Mouse (Mus musculus) heart, postnatal 0 days (tissue): ENCODE results near the gene Dach1. TPM values are rescaled to one million over a fixed set of nuclear protein-coding genes. Genes with fewer than 3 reads are reported as not detected.

Source experiments
- ATAC-seq: fragments of 200-750 bp; cut with Nextera tagmentation; 2 replicates; pipeline ENCODE4 v1.8.0; 2017; ENCODE audit warnings: low read depth, moderate number of reproducible peaks, moderate library complexity; ENCODE audit not compliant: insufficient read depth
- DNase-seq: peaks from one replicate; pipeline ENCODE4 v3.0.0-alpha.2; 2016; ENCODE audit warnings: low spot score
- H3K27ac ChIP-seq: fragments of 300-500 bp; sonication (generic); 2 replicates; pipeline ENCODE4 v1.5.1; 2014; ENCODE audit warnings: low read depth, mild to moderate bottlenecking
- H3K27me3 ChIP-seq: fragments of 300-500 bp; sonication (generic); 2 replicates; pipeline ENCODE4 v1.6.1; 2014; ENCODE audit warnings: low read length, mixed read lengths; ENCODE audit not compliant: control insufficient read depth, insufficient read depth
- H3K36me3 ChIP-seq: fragments of 300-500 bp; sonication (generic); replicated peaks from 2 replicates; pipeline ENCODE4 v1.6.1; 2014; ENCODE audit warnings: low read length, mixed read lengths; ENCODE audit not compliant: control insufficient read depth, insufficient read depth
- H3K4me1 ChIP-seq: fragments of 300-500 bp; sonication (generic); 2 replicates; pipeline ENCODE4 v1.6.1; 2014; ENCODE audit warnings: antibody characterized with exemption; ENCODE audit not compliant: control insufficient read depth, insufficient read depth
- H3K4me2 ChIP-seq: fragments of 300-500 bp; sonication (generic); 2 replicates; pipeline ENCODE4 v1.6.1; 2014; ENCODE audit warnings: low read depth, mild to moderate bottlenecking, low read length, moderate library complexity
- H3K4me3 ChIP-seq: fragments of 300-500 bp; sonication (generic); 2 replicates; pipeline ENCODE4 v1.5.1; 2014; ENCODE audit warnings: low read depth, low read length
- H3K9ac ChIP-seq: fragments of 300-500 bp; sonication (generic); replicated peaks from 2 replicates; pipeline ENCODE4 v1.6.1; 2014; ENCODE audit warnings: low read depth, low read length, mixed read lengths
- H3K9me3 ChIP-seq: fragments of 300-500 bp; sonication (generic); replicated peaks from 2 replicates; pipeline ENCODE4 v1.6.1; 2016; ENCODE audit warnings: low read length; ENCODE audit not compliant: control insufficient read depth
- CTCF ChIP-seq: IDR thresholded peaks from 2 replicates; pipeline ENCODE4 v1.5.1; 2016; ENCODE audit warnings: antibody characterized with exemption, control low read depth, low read depth
- EP300 ChIP-seq: IDR thresholded peaks from 2 replicates; pipeline ENCODE4 v1.6.1; 2016; ENCODE audit warnings: antibody characterized with exemption, low read depth
- WGBS: fragments of 180-500 bp; shearing (Covaris S2); extraction: QIAGEN DNeasy Blood & Tissue Kit; methylation state at CpG from one replicate; pipeline ENCODE4 v1.1.7; 2014; 5-methylcytosine and 5-hydroxymethylcytosine counted together
- polyA plus RNA-seq: library from polyadenylated mRNA; unstranded; fragments of >200 nt; fragmentation: Nextera tagmentation; extraction: Ambion mirVana; gene quantifications from 2 replicates; pipeline ENCODE4 v1.2.1, GENCODE M21; 2015
- total RNA-seq: library from RNA; depleted of rRNA; stranded (reverse); fragments of >200 nt; gene quantifications from 2 replicates; pipeline ENCODE4 v1.2.3, GENCODE M21; 2014; ENCODE audit warnings: low replicate concordance

The Dach1 gene
- total and polyA plus RNA-seq, 2 experiments from 2014 or later = 1.6 TPM

DNA sequence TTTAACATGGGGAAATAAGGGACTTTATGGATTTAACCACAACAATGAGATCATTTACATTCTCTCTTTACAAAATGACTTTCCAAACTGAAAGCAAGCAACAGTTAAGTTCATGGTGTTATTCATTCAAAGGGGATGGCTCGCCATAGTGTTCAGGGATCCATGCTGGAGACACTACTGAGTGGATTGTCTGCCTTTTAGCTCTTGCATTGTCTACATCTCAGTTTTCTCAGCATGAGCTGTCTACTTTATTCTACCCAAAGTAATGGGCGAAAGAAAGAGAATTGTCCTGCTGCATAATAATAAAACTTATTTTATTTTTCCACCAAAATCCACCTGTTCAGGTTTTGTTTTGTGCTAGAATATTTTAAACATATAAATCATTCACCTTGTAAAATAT lies 121.2 kb downstream of the Dach1 start:
- Histone ChIP-seq H3K36me3 (no peaks in the 10 kb centered on the region), H3K27me3 (no peaks in the 10 kb centered on the region), H3K4me3 (no peak overlapping the region), H3K9ac (no peak overlapping the region), H3K4me2 (no peak overlapping the region), H3K27ac (no peak overlapping the region), H3K9me3 (no peaks in the 10 kb centered on the region), H3K4me1 (no peaks in the 10 kb centered on the region)
- ATAC-seq (no peak), DNase-seq (no peak)
- TF ChIP-seq CTCF (no peak), EP300 (no peak)
- 80% methylated on average over 2 of the region's 2 CpGs for WGBS

DNA sequence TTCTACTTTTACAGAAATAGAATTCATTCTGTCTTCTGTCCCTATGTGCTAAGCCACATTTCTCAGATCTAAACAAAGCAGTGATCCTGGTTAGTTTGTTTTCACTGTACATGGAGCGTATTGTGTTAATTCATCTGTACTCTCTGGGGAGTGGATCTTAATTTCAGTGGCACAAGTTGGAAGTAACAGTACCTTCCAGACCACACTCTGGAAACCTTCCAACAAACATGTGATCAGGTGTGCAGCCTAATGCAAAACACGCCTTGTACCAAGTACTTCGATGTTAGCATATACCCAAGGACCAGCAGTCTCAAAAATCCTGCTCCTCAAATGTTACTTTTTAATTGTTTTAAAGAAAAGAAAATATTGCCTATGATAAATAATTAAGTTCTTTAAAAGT lies 121.9 kb downstream of the Dach1 start:
- no peak overlapping the region for H3K4me3 ChIP-seq
- no peaks in the 10 kb centered on the region for H3K9me3 ChIP-seq
- H3K36me3 ChIP-seq = no peaks in the 10 kb centered on the region
- 82% methylated on average over 3 of the region's 3 CpGs for WGBS
- DNase-seq = no peak
- ATAC-seq = no peak
- no peak overlapping the region for H3K4me2 ChIP-seq
- H3K27me3 ChIP-seq = no peaks in the 10 kb centered on the region
- TF ChIP-seq EP300 (no peak), CTCF (no peak)
- H3K4me1 ChIP-seq = no peaks in the 10 kb centered on the region
- no peak overlapping the region for H3K9ac ChIP-seq
- no peak overlapping the region for H3K27ac ChIP-seq

DNA sequence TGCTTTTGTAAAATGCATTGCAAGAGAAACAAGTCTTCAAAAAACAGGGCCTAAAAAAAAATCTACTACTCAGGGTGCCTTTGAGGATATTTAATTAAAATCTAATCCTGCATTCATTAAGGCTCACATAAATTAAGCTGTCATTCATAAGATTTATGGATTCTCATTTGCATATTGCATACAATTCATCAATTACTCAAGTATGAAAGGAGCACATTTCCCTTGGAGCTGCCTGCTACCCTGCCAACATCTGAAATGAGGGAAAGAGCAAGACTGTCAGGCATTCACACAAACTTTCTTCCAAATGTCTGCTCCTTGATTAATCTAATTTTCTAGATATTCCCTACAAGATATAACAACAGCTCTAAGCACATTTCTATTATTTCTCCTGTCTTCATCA lies 122.6 kb downstream of the Dach1 start:
- Histone ChIP-seq H3K9ac (no peak overlapping the region), H3K9me3 (no peaks in the 10 kb centered on the region), H3K4me2 (no peak overlapping the region), H3K4me1 (no peaks in the 10 kb centered on the region), H3K27ac (no peak overlapping the region), H3K27me3 (no peaks in the 10 kb centered on the region), H3K4me3 (no peak overlapping the region), H3K36me3 (no peaks in the 10 kb centered on the region)
- DNase-seq = no peak
- TF ChIP-seq EP300 = no peak
- TF ChIP-seq CTCF = no peak
- ATAC-seq = no peak

DNA sequence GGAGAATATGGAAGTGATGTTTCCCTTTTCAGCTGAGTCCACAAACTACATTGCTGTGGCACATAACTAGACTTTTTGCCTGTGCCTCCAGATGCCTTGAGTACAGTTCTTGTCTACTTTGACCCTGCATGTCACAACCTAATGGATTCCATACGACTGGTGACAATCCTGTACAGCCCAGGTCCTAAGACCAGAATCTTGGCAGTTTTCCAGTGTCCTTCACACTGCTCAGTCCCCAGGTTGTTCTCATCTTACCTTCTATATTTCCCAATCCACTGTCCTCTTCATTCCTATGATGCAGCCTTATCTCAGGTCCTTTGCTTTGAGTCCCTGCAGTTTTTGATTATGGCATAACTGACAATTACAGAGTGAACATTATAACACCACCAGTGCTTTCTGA lies 131.0 kb downstream of the Dach1 start:
- no peaks in the 10 kb centered on the region for H3K9me3 ChIP-seq
- WGBS = 12% methylated on average over 1 of the region's 1 CpGs
- H3K27ac ChIP-seq = no peak overlapping the region
- H3K9ac ChIP-seq = no peak overlapping the region
- H3K27me3 ChIP-seq = no peaks in the 10 kb centered on the region
- H3K4me1 ChIP-seq = no peaks in the 10 kb centered on the region
- H3K36me3 ChIP-seq = no peaks in the 10 kb centered on the region
- no peak for TF ChIP-seq EP300
- TF ChIP-seq CTCF = no peak
- no peak for ATAC-seq
- H3K4me2 ChIP-seq = no peak overlapping the region
- DNase-seq = no peak
- no peak overlapping the region for H3K4me3 ChIP-seq

DNA sequence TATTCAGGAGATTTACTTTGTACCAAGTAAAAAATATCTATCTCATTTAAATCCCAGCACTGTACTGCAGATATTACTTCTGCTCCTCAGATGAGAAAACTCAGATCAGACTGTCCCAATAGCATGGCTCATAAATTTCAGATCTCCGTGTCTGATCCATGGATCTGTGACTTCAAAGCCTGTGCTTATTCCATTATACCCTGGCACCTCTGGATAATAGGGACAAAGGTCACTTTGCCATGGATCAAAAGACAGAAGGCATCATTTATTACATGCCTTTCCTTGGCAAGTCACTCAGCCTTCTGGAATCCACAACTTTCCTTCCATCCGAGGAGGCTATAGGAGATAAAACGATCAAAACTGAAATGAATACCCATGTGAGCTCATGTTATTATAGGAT lies 132.4 kb downstream of the Dach1 start:
- no peak overlapping the region for H3K27ac ChIP-seq
- H3K36me3 ChIP-seq = no peaks in the 10 kb centered on the region
- H3K4me3 ChIP-seq = no peak overlapping the region
- WGBS = 78% methylated on average over 3 of the region's 3 CpGs
- no peak for DNase-seq
- no peaks in the 10 kb centered on the region for H3K9me3 ChIP-seq
- no peaks in the 10 kb centered on the region for H3K27me3 ChIP-seq
- H3K4me1 ChIP-seq = no peaks in the 10 kb centered on the region
- no peak for TF ChIP-seq EP300
- TF ChIP-seq CTCF = no peak
- H3K4me2 ChIP-seq = no peak overlapping the region
- ATAC-seq = no peak
- no peak overlapping the region for H3K9ac ChIP-seq

DNA sequence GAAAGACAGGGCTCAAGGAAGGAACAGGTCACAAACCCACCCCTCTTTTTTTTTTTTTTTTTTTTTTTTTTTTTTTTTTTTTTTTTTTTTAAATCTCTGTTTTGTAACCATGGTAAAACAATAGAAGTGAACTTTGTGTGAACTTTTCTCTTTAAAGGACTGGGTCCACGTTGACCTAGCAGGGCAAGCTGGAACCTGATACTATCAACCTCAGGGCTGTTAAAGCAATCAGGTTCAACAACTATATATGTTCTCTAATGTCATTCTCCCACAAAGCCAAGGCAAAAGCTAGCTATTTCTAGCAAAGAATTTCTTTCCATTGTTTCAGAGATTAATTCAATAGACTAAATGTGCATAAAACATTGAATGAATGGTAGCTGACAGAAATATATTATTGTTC lies 134.3 kb downstream of the Dach1 start:
- H3K27me3 ChIP-seq = no peaks in the 10 kb centered on the region
- no peak for TF ChIP-seq CTCF
- no peak for TF ChIP-seq EP300
- no peak overlapping the region for H3K4me3 ChIP-seq
- ATAC-seq (peak; percentile 60; the same call in 1 of the 2 replicates), DNase-seq (peak; percentile 28)
- no peak overlapping the region for H3K4me2 ChIP-seq
- H3K27ac ChIP-seq = no peak overlapping the region
- H3K9ac ChIP-seq = no peak overlapping the region
- 3% methylated on average over 1 of the region's 1 CpGs for WGBS
- H3K36me3 ChIP-seq = no peaks in the 10 kb centered on the region
- H3K4me1 ChIP-seq = no peaks in the 10 kb centered on the region
- no peaks in the 10 kb centered on the region for H3K9me3 ChIP-seq
